Mouse (Mus musculus): ENCODE measurements around the gene Gstm1.
"Not testable (repeated sequence)": the region's sequence is repeated elsewhere in the genome, so short reads cannot be mapped to it uniquely, and the experiment has no call there.

GRCm38 (mm10) chr3:108019226-108019625, 1.5 kb upstream of the Gstm1 start:
- not testable (repeated sequence) for TF ChIP-seq CTCF (IDR thresholded peaks at IDR 0.05; ENCODE audit: low read depth, low read length); GATA1 (IDR thresholded peaks at IDR 0.05; ENCODE audit: borderline replicate concordance, low read length); POLR2AphosphoS5 (IDR thresholded peaks at IDR 0.05; ENCODE audit: insufficient replicate concordance, low read depth, low read length); GATA2 (IDR thresholded peaks at IDR 0.05; ENCODE audit: borderline replicate concordance, low read depth, low read length)

Measured in G1E (cell line).